21 mouse cellular contexts compared by ENCODE assay signal in the genomic region with DNA sequence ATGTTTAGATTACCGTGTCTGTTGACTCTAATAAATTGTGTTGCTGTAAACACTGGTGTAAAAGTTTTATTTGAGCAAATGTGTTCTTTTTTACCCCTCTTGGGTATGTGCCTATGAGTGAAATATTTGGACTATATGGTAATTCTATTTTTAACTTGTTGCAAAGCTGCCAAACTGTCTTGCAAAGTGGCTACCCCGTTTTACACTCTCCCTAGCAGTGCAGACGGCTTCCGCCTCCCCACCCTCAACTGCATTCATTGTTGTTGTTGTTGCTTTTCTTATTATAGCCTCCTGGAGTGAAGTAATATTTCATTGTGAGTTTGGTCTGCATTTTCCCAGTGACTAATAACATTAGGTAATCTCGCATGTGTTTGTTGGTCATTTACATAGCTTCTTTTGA. TPM values are rescaled to one million over a fixed set of nuclear protein-coding genes. Genes with fewer than 3 reads are reported as not detected.
DNase-seq lines count a peak whose midpoint lies in the region; ATAC-seq and TF ChIP-seq lines count a peak whose summit lies in the region.
"Had no signal": no experiment of that assay in that cellular context is flagged by ENCODE, and none has a peak within 500 bp of the region (broad histone marks: within the 10 kb centered on the region; RNA-seq: fewer than 3 reads in every experiment).

No protein-coding gene starts in this region.

- no peak overlapping the region for H3K4me3 ChIP-seq in embryonic facial prominence, embryonic 14.5 days (ENCODE audit: low read depth, low read length)
- no peak overlapping the region for H3K4me3 ChIP-seq in embryonic facial prominence, embryonic 10.5 days
- no peak overlapping the region for H3K4me3 ChIP-seq in heart, embryonic 16.5 days (ENCODE audit: low read length)
- no peak overlapping the region for H3K4me3 ChIP-seq in lung, embryonic 14.5 days (ENCODE audit: low read depth, low read length)
- H3K4me3 ChIP-seq: embryonic facial prominence, embryonic 15.5 days; erythroblast, embryonic 14.5 days; heart, embryonic 13.5 days; hindbrain, embryonic 13.5 days had no signal

- no peak overlapping the region for H3K4me2 ChIP-seq in embryonic facial prominence, embryonic 14.5 days (ENCODE audit: low read depth, low read length)
- no peak overlapping the region for H3K4me2 ChIP-seq in heart, embryonic 16.5 days (ENCODE audit: low read depth, low read length)
- H3K4me2 ChIP-seq in lung, embryonic 14.5 days = no peak overlapping the region
- H3K4me2 ChIP-seq: embryonic facial prominence, embryonic 15.5 days; heart, embryonic 13.5 days; hindbrain, embryonic 13.5 days had no signal

- no peaks in the 10 kb centered on the region for H3K9me3 ChIP-seq in embryonic facial prominence, embryonic 14.5 days (ENCODE audit: control insufficient read depth, low read length)
- no peaks in the 10 kb centered on the region for H3K9me3 ChIP-seq in embryonic facial prominence, embryonic 10.5 days
- 0 out of 2 replicates have a peak, but pooled peaks cover 3% of the 10 kb centered on the region for H3K9me3 ChIP-seq in heart, embryonic 16.5 days (replicated peaks; ENCODE audit: control insufficient read depth, low read length)
- H3K9me3 ChIP-seq in lung, embryonic 14.5 days (ENCODE audit: low read depth, low read length) = no peaks in the 10 kb centered on the region
- H3K9me3 ChIP-seq: embryonic facial prominence, embryonic 15.5 days; hindbrain, embryonic 13.5 days had no signal

- DNase-seq in embryonic facial prominence, embryonic 14.5 days (ENCODE audit: low spot score) = peak; percentile 26
- no peak for DNase-seq in embryonic facial prominence, embryonic 10.5 days (ENCODE audit: low spot score)
- DNase-seq in heart, adult 8-10 months (ENCODE audit: low spot score) = no peak
- peak; percentile 67 for DNase-seq in lung, embryonic 14.5 days
- no peak for DNase-seq in lung, adult 18-20 months
- peak; percentile 7 for DNase-seq in adipocyte (ENCODE audit: low spot score)
- no peak for DNase-seq in ovary, postnatal 36 days (ENCODE audit: low spot score)
- DNase-seq: adrenal gland, postnatal 14 days; B cell, adult 2 months; cerebellum, adult 18-20 months; cerebellum, adult 9-11 months; cerebellum, postnatal 36 days; gastrocnemius, postnatal 36 days; heart, adult 18-20 months; heart, postnatal 14 days had no signal

- TF ChIP-seq CTCF in lung, embryonic 14.5 days (IDR thresholded peaks at IDR 0.05; ENCODE audit: low read depth) = no peak

- ATAC-seq in embryonic facial prominence, embryonic 14.5 days (ENCODE audit: low read depth) = no peak
- ATAC-seq in heart, embryonic 16.5 days (replicated peaks; ENCODE audit: extremely low read depth, insufficient read depth, low FRiP score) = 0 out of 2 replicates have a peak, but pooled peaks have one; percentile 45
- no peak for ATAC-seq in lung, embryonic 14.5 days (ENCODE audit: insufficient read depth)
- ATAC-seq: hindbrain, postnatal 0 days had no signal

- no peak overlapping the region for H3K9ac ChIP-seq in embryonic facial prominence, embryonic 14.5 days (ENCODE audit: low read depth, low read length)
- no peak overlapping the region for H3K9ac ChIP-seq in heart, embryonic 16.5 days (ENCODE audit: low read length)
- H3K9ac ChIP-seq in lung, embryonic 14.5 days = no peak overlapping the region
- H3K9ac ChIP-seq: embryonic facial prominence, embryonic 15.5 days; heart, embryonic 13.5 days; hindbrain, embryonic 13.5 days had no signal

- H3K27ac ChIP-seq in embryonic facial prominence, embryonic 14.5 days (replicated peaks; ENCODE audit: low read depth, low read length) = no peak overlapping the region
- H3K27ac ChIP-seq in embryonic facial prominence, embryonic 10.5 days (replicated peaks) = no peak overlapping the region
- no peak overlapping the region for H3K27ac ChIP-seq in heart, embryonic 16.5 days (ENCODE audit: low read length)
- H3K27ac ChIP-seq in lung, embryonic 14.5 days (ENCODE audit: low read depth) = no peak overlapping the region
- H3K27ac ChIP-seq: embryonic facial prominence, embryonic 15.5 days; heart, embryonic 13.5 days; hindbrain, embryonic 13.5 days; hindbrain, postnatal 0 days had no signal

- peaks cover 11% of the 10 kb centered on the region for H3K27me3 ChIP-seq in embryonic facial prominence, embryonic 14.5 days (replicated peaks; ENCODE audit: control insufficient read depth, insufficient read depth, low read length)
- peaks cover 60% of the 10 kb centered on the region for H3K27me3 ChIP-seq in embryonic facial prominence, embryonic 10.5 days (replicated peaks; ENCODE audit: low read depth, poor library complexity, severe bottlenecking)
- 0 out of 2 replicates have a peak, but pooled peaks cover 4% of the 10 kb centered on the region for H3K27me3 ChIP-seq in heart, embryonic 16.5 days (ENCODE audit: control insufficient read depth, insufficient read depth, low read length)
- H3K27me3 ChIP-seq in lung, embryonic 14.5 days (ENCODE audit: insufficient read depth, low read length) = no peaks in the 10 kb centered on the region; the same call in 1 of the 2 replicates

- H3K4me1 ChIP-seq in embryonic facial prominence, embryonic 14.5 days (ENCODE audit: control insufficient read depth, insufficient read depth, low read length) = peaks cover 8% of the 10 kb centered on the region; the same call in 1 of the 2 replicates
- H3K4me1 ChIP-seq in embryonic facial prominence, embryonic 10.5 days = peaks cover 45% of the 10 kb centered on the region
- peaks cover 8% of the 10 kb centered on the region; the same call in 1 of the 2 replicates for H3K4me1 ChIP-seq in heart, embryonic 16.5 days (ENCODE audit: control insufficient read depth, insufficient read depth, low read length)
- no peaks in the 10 kb centered on the region for H3K4me1 ChIP-seq in lung, embryonic 14.5 days (ENCODE audit: insufficient read depth)

- 61% methylated on average over 5 of the region's 5 CpGs for WGBS in embryonic facial prominence, embryonic 14.5 days
- 86% methylated on average over 5 of the region's 5 CpGs for WGBS in embryonic facial prominence, embryonic 10.5 days
- 39% methylated on average over 5 of the region's 5 CpGs for WGBS in heart, embryonic 16.5 days
- WGBS in lung, embryonic 14.5 days = 52% methylated on average over 5 of the region's 5 CpGs

- no peaks in the 10 kb centered on the region for H3K36me3 ChIP-seq in embryonic facial prominence, embryonic 14.5 days (ENCODE audit: control insufficient read depth, insufficient read depth, low read length)
- H3K36me3 ChIP-seq in embryonic facial prominence, embryonic 10.5 days (replicated peaks) = no peaks in the 10 kb centered on the region
- H3K36me3 ChIP-seq in heart, embryonic 16.5 days (ENCODE audit: control insufficient read depth, insufficient read depth) = no peaks in the 10 kb centered on the region
- H3K36me3 ChIP-seq in lung, embryonic 14.5 days (ENCODE audit: insufficient read depth) = no peaks in the 10 kb centered on the region
- H3K36me3 ChIP-seq: embryonic facial prominence, embryonic 15.5 days; heart, embryonic 13.5 days; hindbrain, embryonic 13.5 days had no signal

RNA-seq across cellular contexts. Expression of a gene that starts 50.2 kb away (rescaled TPM):
- 9.7 and 11.3 TPM in 2 replicates for polyA plus RNA-seq in embryonic facial prominence, embryonic 14.5 days (2014; fragmentation: Nextera tagmentation; extraction: Ambion mirVana)
- polyA plus RNA-seq in embryonic facial prominence, embryonic 10.5 days (2016; fragmentation: Nextera tagmentation; extraction: Ambion mirVana) = 3.9 and 4.9 TPM in 2 replicates
- 7.6 and 9.2 TPM in 2 replicates for polyA plus RNA-seq in heart, embryonic 16.5 days (2015; fragmentation: Nextera tagmentation; extraction: Ambion mirVana)
- 10 to 100 TPM; 23.7 to 44.2 (median 32.3) TPM for total RNA-seq in heart, adult 8-10 months (2022)
- polyA plus RNA-seq in lung, embryonic 14.5 days (2014; fragmentation: Nextera tagmentation; extraction: Ambion mirVana) = 10.6 TPM in 2 replicates

Comparison
In these comparisons a context has a peak if more than half of its experiments do, and no peak if none do; other contexts are left out.
1. DNase-seq: peak in embryonic facial prominence, embryonic 14.5 days (single experiment), lung, embryonic 14.5 days (single experiment) and adipocyte (single experiment); none in embryonic facial prominence, embryonic 10.5 days (single experiment), heart, adult 8-10 months (single experiment), lung, adult 18-20 months (0 of 2) and ovary, postnatal 36 days (single experiment).